Mouse (Mus musculus): ENCODE data around the gene Map2k5. TPM values are rescaled to one million over a fixed set of nuclear protein-coding genes. Genes with fewer than 3 reads are reported as not detected.
A peak's percentile ranks its signal among the peaks of the same experiment; 100 is the strongest.

Gene Map2k5
- total and polyA plus RNA-seq, 2 experiments from 2014 or later, result 19.6 to 33.1 TPM

DNA sequence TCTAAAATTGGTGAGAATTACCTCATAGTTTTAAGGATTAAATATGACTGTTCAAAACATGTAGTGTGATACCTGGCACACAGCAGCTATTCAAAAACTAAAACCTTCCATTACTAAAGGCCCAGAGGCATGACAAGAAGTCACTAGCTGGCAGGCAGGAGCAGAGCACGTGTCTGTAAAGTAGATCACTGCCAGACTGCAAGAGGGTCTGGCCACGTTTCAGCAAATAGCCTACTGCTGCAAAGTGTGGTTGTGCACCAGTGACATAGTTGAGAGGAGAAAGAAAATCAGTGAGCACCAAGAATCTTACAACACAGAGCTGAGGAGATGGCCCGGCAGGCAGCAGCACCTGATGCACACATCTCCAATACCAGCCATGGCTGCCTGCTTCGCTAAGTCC, 75.2 kb downstream of the Map2k5 start:
- 71% methylated on average over 4 of the region's 4 CpGs for WGBS
- H3K9ac ChIP-seq (replicated peaks; ENCODE audit: low read length), result no peak overlapping the region

GRCm38 (mm10) chr9:63298656-63299055, 79.0 kb downstream of the Map2k5 start:
- Histone ChIP-seq H3K4me1 (ENCODE audit: insufficient read depth, low read length) (peaks cover 4% of the 10 kb centered on the region; the same call in 1 of the 2 replicates), H3K27me3 (ENCODE audit: insufficient read depth, low read length) (no peaks in the 10 kb centered on the region), H3K36me3 (ENCODE audit: insufficient read depth, low read length) (no peaks in the 10 kb centered on the region; the same call in 1 of the 2 replicates), H3K27ac (no peak overlapping the region), H3K9me3 (ENCODE audit: low read length) (no peaks in the 10 kb centered on the region), H3K4me3 (ENCODE audit: low read length) (no peak overlapping the region), H3K4me2 (ENCODE audit: low read depth, low read length) (no peak overlapping the region), H3K9ac (replicated peaks; ENCODE audit: low read length) (no peak overlapping the region)
- TF ChIP-seq CTCF (IDR thresholded peaks at IDR 0.05; ENCODE audit: low read depth), result no peak
- WGBS, result 92% methylated on average over 3 of the region's 3 CpGs
- DNase-seq (ENCODE audit: low spot score), result no peak
- ATAC-seq, result no peak

More for the DNA sequence above, 75.2 kb downstream of the Map2k5 start:
- ATAC-seq (no peak), DNase-seq (ENCODE audit: low spot score) (no peak)
- no peaks in the 10 kb centered on the region for H3K27me3 ChIP-seq (ENCODE audit: insufficient read depth, low read length)
- H3K27ac ChIP-seq, result no peak overlapping the region
- H3K4me1 ChIP-seq (ENCODE audit: insufficient read depth, low read length), result no peaks in the 10 kb centered on the region
- H3K4me2 ChIP-seq (ENCODE audit: low read depth, low read length), result no peak overlapping the region
- no peak overlapping the region for H3K4me3 ChIP-seq (ENCODE audit: low read length)
- H3K36me3 ChIP-seq (ENCODE audit: insufficient read depth, low read length), result no peaks in the 10 kb centered on the region; the same call in 1 of the 2 replicates
- no peak for TF ChIP-seq CTCF (IDR thresholded peaks at IDR 0.05; ENCODE audit: low read depth)
- H3K9me3 ChIP-seq (ENCODE audit: low read length), result no peaks in the 10 kb centered on the region

DNA sequence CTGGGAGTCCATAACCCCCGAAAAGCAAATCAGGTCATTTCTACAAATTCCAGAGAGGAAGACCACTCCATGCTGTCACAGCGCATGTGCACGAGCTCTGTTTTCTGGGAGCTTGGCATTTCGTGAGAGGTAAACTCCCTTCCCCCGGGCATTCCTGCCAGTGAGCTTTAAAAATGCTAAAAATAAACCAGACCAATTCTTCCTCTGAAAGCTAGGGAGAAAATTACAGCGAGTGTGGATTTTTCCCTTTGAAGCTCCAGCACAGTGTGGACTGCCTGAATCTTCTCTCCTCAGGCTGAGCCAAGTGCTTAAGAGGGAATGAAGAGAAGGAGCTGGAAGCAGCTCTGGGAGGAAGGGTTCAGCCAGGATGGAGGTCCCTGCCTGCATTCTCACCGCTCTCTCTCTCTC, 82.1 kb downstream of the Map2k5 start:
- Histone ChIP-seq H3K27ac (peak overlapping the region; percentile 54; the same call in 1 of the 2 replicates), H3K4me3 (ENCODE audit: low read length) (no peak overlapping the region), H3K4me1 (ENCODE audit: insufficient read depth, low read length) (peaks cover 4% of the 10 kb centered on the region; the same call in 1 of the 2 replicates), H3K9ac (replicated peaks; ENCODE audit: low read length) (no peak overlapping the region), H3K36me3 (ENCODE audit: insufficient read depth, low read length) (no peaks in the 10 kb centered on the region), H3K9me3 (ENCODE audit: low read length) (no peaks in the 10 kb centered on the region), H3K4me2 (ENCODE audit: low read depth, low read length) (peak overlapping the region; percentile 18; the same call in 1 of the 2 replicates), H3K27me3 (ENCODE audit: insufficient read depth, low read length) (no peaks in the 10 kb centered on the region)
- 0 out of 2 replicates have a peak, but pooled peaks have one; percentile 2 for TF ChIP-seq CTCF (IDR thresholded peaks at IDR 0.05; ENCODE audit: low read depth)
- ATAC-seq (peak; percentile 68; the same call in 1 of the 2 replicates), DNase-seq (ENCODE audit: low spot score) (peak; percentile 52)
- WGBS, result 56% methylated on average over 7 of the region's 7 CpGs

- no peak for TF ChIP-seq CTCF (IDR thresholded peaks at IDR 0.05; ENCODE audit: low read depth)
- no peak overlapping the region for H3K4me2 ChIP-seq (ENCODE audit: low read depth, low read length)
- H3K4me3 ChIP-seq (ENCODE audit: low read length), result no peak overlapping the region
- ATAC-seq (no peak), DNase-seq (ENCODE audit: low spot score) (no peak)
- 84% methylated on average over 6 of the region's 6 CpGs for WGBS
- H3K27me3 ChIP-seq (ENCODE audit: insufficient read depth, low read length), result no peaks in the 10 kb centered on the region
- H3K27ac ChIP-seq, result no peak overlapping the region
- no peaks in the 10 kb centered on the region for H3K9me3 ChIP-seq (ENCODE audit: low read length)
- H3K36me3 ChIP-seq (ENCODE audit: insufficient read depth, low read length), result no peaks in the 10 kb centered on the region
- H3K9ac ChIP-seq (replicated peaks; ENCODE audit: low read length), result no peak overlapping the region
- H3K4me1 ChIP-seq (ENCODE audit: insufficient read depth, low read length), result peaks cover 4% of the 10 kb centered on the region; the same call in 1 of the 2 replicates
These were observed 82.9 kb downstream of the Map2k5 start for GRCm38 (mm10) chr9:63294846-63295245.

GRCm38 (mm10) chr9:63293781-63294480, 83.8 kb downstream of the Map2k5 start:
- H3K9me3 ChIP-seq (ENCODE audit: low read length), result no peaks in the 10 kb centered on the region
- no peak overlapping the region for H3K4me3 ChIP-seq (ENCODE audit: low read length)
- H3K27me3 ChIP-seq (ENCODE audit: insufficient read depth, low read length), result no peaks in the 10 kb centered on the region
- no peak overlapping the region for H3K9ac ChIP-seq (replicated peaks; ENCODE audit: low read length)
- TF ChIP-seq CTCF (IDR thresholded peaks at IDR 0.05; ENCODE audit: low read depth), result no peak
- H3K4me1 ChIP-seq (ENCODE audit: insufficient read depth, low read length), result peaks cover 4% of the 10 kb centered on the region; the same call in 1 of the 2 replicates
- H3K4me2 ChIP-seq (ENCODE audit: low read depth, low read length), result no peak overlapping the region
- ATAC-seq (no peak), DNase-seq (ENCODE audit: low spot score) (no peak)
- WGBS, result 58% methylated on average over 13 of the region's 13 CpGs
- no peaks in the 10 kb centered on the region for H3K36me3 ChIP-seq (ENCODE audit: insufficient read depth, low read length)
- H3K27ac ChIP-seq, result no peak overlapping the region

DNA sequence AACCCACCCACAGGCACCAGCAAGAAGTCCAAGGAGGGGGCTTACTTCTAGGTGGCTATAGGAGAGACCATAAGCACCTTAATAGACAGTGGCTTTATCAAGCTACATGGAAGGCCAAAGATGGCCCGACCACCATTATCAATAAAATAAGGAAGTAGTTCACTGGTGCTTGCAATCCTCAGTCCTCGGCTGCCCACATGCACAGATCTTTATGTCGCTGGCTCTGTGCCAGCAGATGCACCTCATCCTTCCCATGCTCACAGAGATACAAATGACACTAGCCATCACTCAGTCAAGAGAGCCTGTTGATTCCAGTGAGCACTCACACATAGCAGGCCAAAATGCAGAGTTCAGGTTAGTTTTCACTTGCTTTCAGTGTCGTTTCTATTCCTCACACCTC, 89.0 kb downstream of the Map2k5 start:
- 85% methylated on average over 4 of the region's 4 CpGs for WGBS
- Histone ChIP-seq H3K9ac (replicated peaks; ENCODE audit: low read length) (no peak overlapping the region), H3K4me1 (ENCODE audit: insufficient read depth, low read length) (peaks cover 13% of the 10 kb centered on the region; the same call in 1 of the 2 replicates), H3K4me2 (ENCODE audit: low read depth, low read length) (no peak overlapping the region), H3K9me3 (ENCODE audit: low read length) (no peaks in the 10 kb centered on the region), H3K27ac (no peak overlapping the region), H3K4me3 (ENCODE audit: low read length) (no peak overlapping the region), H3K36me3 (ENCODE audit: insufficient read depth, low read length) (no peaks in the 10 kb centered on the region), H3K27me3 (ENCODE audit: insufficient read depth, low read length) (no peaks in the 10 kb centered on the region)
- ATAC-seq, result no peak
- no peak for DNase-seq (ENCODE audit: low spot score)
- TF ChIP-seq CTCF (IDR thresholded peaks at IDR 0.05; ENCODE audit: low read depth), result no peak

DNA sequence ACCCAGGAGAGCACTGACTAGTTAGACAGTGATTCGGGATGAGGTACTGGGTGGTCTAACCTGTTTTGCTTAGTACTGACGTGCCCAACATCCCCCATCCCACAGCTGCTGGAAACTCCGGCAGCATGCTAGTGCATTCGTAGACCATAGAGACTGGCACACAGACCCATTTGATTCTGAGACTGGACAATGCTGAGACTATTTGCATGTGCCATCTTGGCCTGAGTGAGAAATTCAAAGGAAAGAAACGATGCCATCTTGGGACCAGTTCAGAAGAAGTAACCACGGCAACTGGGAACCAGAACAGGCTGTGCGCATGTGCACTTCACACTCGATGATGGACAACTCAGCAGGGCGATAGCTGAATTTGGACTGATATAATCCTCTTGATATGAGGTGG, 93.3 kb downstream of the Map2k5 start:
- ATAC-seq (peak; percentile 73; the same call in 1 of the 2 replicates), DNase-seq (ENCODE audit: low spot score) (peak; percentile 72)
- TF ChIP-seq CTCF (IDR thresholded peaks at IDR 0.05; ENCODE audit: low read depth), result no peak
- Histone ChIP-seq H3K9me3 (ENCODE audit: low read length) (no peaks in the 10 kb centered on the region), H3K4me2 (ENCODE audit: low read depth, low read length) (no peak overlapping the region), H3K36me3 (ENCODE audit: insufficient read depth, low read length) (no peaks in the 10 kb centered on the region), H3K9ac (replicated peaks; ENCODE audit: low read length) (no peak overlapping the region), H3K27ac (no peak overlapping the region; the same call in 1 of the 2 replicates), H3K27me3 (ENCODE audit: insufficient read depth, low read length) (no peaks in the 10 kb centered on the region), H3K4me1 (ENCODE audit: insufficient read depth, low read length) (peaks cover 13% of the 10 kb centered on the region; the same call in 1 of the 2 replicates), H3K4me3 (ENCODE audit: low read length) (no peak overlapping the region)
- 48% methylated on average over 9 of the region's 9 CpGs for WGBS

All from hindbrain, postnatal 0 days (tissue).